16 mouse cellular contexts compared by ENCODE assay signal in genomic region chr15:94539296-94539695, GRCm38 (mm10).
"Had no signal": no experiment of that assay in that cellular context is flagged by ENCODE, and none has a peak within 500 bp of the region (broad histone marks: within the 10 kb centered on the region; RNA-seq: fewer than 3 reads in every experiment).

No protein-coding gene starts in this region.

- H3K9me3 ChIP-seq: neural tube, embryonic 13.5 days; neural tube, embryonic 15.5 days; stomach, embryonic 15.5 days had no signal

- H3K4me3 ChIP-seq: neural tube, embryonic 13.5 days; neural tube, embryonic 15.5 days; stomach, embryonic 15.5 days had no signal

- DNase-seq: retina, postnatal 1 day; right cerebral cortex, adult 18-20 months; right cerebral cortex, postnatal 14 days; right cerebral cortex, postnatal 25 days; right cerebral cortex, postnatal 4 days; spleen, adult 18-20 months; thymus, adult 18-20 months; thymus, adult 2 months; thymus, postnatal 14 days; thymus, postnatal 25 days; thymus, postnatal 36 days; thymus, postnatal 4 days had no signal

- H3K4me1 ChIP-seq: stomach, embryonic 15.5 days had no signal

- H3K9ac ChIP-seq: neural tube, embryonic 13.5 days; neural tube, embryonic 15.5 days; stomach, embryonic 15.5 days had no signal

- H3K4me2 ChIP-seq: neural tube, embryonic 13.5 days; neural tube, embryonic 15.5 days; stomach, embryonic 15.5 days had no signal

- H3K27ac ChIP-seq: neural tube, embryonic 13.5 days; neural tube, embryonic 15.5 days; stomach, embryonic 15.5 days; stomach, postnatal 0 days had no signal

- H3K36me3 ChIP-seq: neural tube, embryonic 13.5 days; neural tube, embryonic 15.5 days; stomach, embryonic 15.5 days had no signal

- H3K27me3 ChIP-seq: neural tube, embryonic 13.5 days; neural tube, embryonic 15.5 days; stomach, embryonic 15.5 days had no signal
